Mouse (Mus musculus): Measurements from ENCODE around the gene Phc2. TPM values are rescaled to one million over a fixed set of nuclear protein-coding genes. Genes with fewer than 3 reads are reported as not detected.

Phc2 gene
- polyA plus RNA-seq, 1 experiment = 83.8 TPM

- no peak for TF ChIP-seq POLR2A (IDR thresholded peaks at IDR 0.05; ENCODE audit: low read depth, low read length)
- no peak for TF ChIP-seq CTCF (IDR thresholded peaks at IDR 0.05; ENCODE audit: extremely low read depth, insufficient read length, insufficient replicate concordance, low read depth, low read length)
- 54% methylated on average over 2 of the region's 2 CpGs for WGBS
Measured at GRCm38 (mm10) chr4:128700543-128700942, 46.0 kb downstream of the Phc2 start.

DNA sequence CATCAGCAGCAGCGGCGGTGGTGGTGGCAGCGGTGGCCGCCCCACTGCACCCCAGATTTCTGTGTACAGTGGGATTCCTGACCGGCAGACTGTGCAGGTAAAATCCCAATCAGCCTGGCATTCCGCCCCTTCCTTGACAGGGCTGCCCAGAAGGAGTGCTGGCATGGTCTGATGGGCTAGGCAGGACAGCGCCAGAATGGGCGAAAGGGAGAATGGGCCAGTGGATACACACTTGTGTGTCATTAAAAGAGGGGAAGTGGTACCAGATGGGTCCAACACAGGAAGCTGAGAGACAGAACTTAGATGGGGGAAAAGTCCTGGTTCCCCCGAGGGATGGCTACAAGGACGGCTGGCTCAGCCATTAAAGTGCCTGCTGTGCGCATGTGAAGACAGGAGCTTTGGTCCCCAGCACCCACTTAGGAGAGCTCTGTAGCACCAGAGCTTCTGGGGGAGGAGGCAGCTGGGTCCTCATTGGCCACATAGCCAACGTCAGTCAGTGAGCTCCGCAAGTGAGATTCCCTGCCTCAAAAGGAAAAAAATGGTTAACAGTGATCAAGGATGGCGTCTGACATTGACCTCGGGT lies 50.7 kb downstream of the Phc2 start:
- Histone ChIP-seq H3K36me3 (ENCODE audit: control insufficient read depth, insufficient read depth, low read length) (no peaks in the 10 kb centered on the region), H3K4me3 (ENCODE audit: low read depth, low read length) (no peak overlapping the region), H3K27me3 (ENCODE audit: control insufficient read depth, insufficient read depth, low read length) (no peaks in the 10 kb centered on the region), H3K4me1 (ENCODE audit: control insufficient read depth, insufficient read depth, insufficient read length, low read length) (peaks cover 3% of the 10 kb centered on the region; the same call in 1 of the 2 replicates), H3K27ac (ENCODE audit: insufficient read depth, low read depth, low read length) (no peak overlapping the region)
- no peak for TF ChIP-seq CTCF (IDR thresholded peaks at IDR 0.05; ENCODE audit: extremely low read depth, insufficient read length, insufficient replicate concordance, low read depth, low read length)
- TF ChIP-seq POLR2A (IDR thresholded peaks at IDR 0.05; ENCODE audit: low read depth, low read length) = no peak
- WGBS = 84% methylated on average over 15 of the region's 15 CpGs

More at GRCm38 (mm10) chr4:128700543-128700942, 46.0 kb downstream of the Phc2 start:
- Histone ChIP-seq H3K36me3 (ENCODE audit: control insufficient read depth, insufficient read depth, low read length) (no peaks in the 10 kb centered on the region), H3K27ac (ENCODE audit: insufficient read depth, low read depth, low read length) (no peak overlapping the region), H3K27me3 (ENCODE audit: control insufficient read depth, insufficient read depth, low read length) (no peaks in the 10 kb centered on the region), H3K4me3 (ENCODE audit: low read depth, low read length) (no peak overlapping the region), H3K4me1 (ENCODE audit: control insufficient read depth, insufficient read depth, insufficient read length, low read length) (0 out of 2 replicates have a peak, but pooled peaks cover 2% of the 10 kb centered on the region)

DNA sequence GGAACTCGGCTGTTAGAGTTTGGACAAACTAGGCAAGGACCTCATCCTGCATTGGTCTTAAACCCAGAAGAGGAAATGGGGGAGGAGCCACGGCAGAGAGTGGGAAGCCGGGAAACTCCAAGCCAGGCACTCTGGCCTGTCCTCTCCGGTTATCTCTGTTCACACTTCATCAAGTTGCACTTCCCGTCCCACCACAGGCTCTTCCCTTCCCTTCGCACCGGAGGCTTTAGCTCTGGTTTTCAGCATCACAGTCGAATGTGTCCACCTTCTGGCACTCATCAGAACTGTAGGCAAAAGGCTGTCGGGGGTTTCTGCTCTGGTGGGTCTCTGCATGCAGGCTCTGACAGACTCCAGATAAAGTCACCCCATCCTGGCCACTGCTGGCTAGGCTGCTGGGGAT lies 52.1 kb downstream of the Phc2 start:
- 17% methylated on average over 9 of the region's 9 CpGs for WGBS
- peaks cover 3% of the 10 kb centered on the region; the same call in 1 of the 2 replicates for H3K4me1 ChIP-seq (ENCODE audit: control insufficient read depth, insufficient read depth, insufficient read length, low read length)
- TF ChIP-seq POLR2A (IDR thresholded peaks at IDR 0.05; ENCODE audit: low read depth, low read length) (no peak), CTCF (IDR thresholded peaks at IDR 0.05; ENCODE audit: extremely low read depth, insufficient read length, insufficient replicate concordance, low read depth, low read length) (peak; percentile 41; the same call in 1 of the 2 replicates)
- no peak overlapping the region for H3K27ac ChIP-seq (ENCODE audit: insufficient read depth, low read depth, low read length)
- H3K36me3 ChIP-seq (ENCODE audit: control insufficient read depth, insufficient read depth, low read length) = no peaks in the 10 kb centered on the region
- no peaks in the 10 kb centered on the region for H3K27me3 ChIP-seq (ENCODE audit: control insufficient read depth, insufficient read depth, low read length)
- H3K4me3 ChIP-seq (ENCODE audit: low read depth, low read length) = no peak overlapping the region

- WGBS = 58% methylated on average over 4 of the region's 4 CpGs
- Histone ChIP-seq H3K27me3 (ENCODE audit: control insufficient read depth, insufficient read depth, low read length) (no peaks in the 10 kb centered on the region), H3K27ac (ENCODE audit: insufficient read depth, low read depth, low read length) (no peak overlapping the region), H3K4me3 (ENCODE audit: low read depth, low read length) (no peak overlapping the region), H3K4me1 (ENCODE audit: control insufficient read depth, insufficient read depth, insufficient read length, low read length) (peaks cover 7% of the 10 kb centered on the region), H3K36me3 (ENCODE audit: control insufficient read depth, insufficient read depth, low read length) (no peaks in the 10 kb centered on the region)
- no peak for TF ChIP-seq CTCF (IDR thresholded peaks at IDR 0.05; ENCODE audit: extremely low read depth, insufficient read length, insufficient replicate concordance, low read depth, low read length)
- no peak for TF ChIP-seq POLR2A (IDR thresholded peaks at IDR 0.05; ENCODE audit: low read depth, low read length)
Measured at GRCm38 (mm10) chr4:128707384-128707783, 52.9 kb downstream of the Phc2 start.

DNA sequence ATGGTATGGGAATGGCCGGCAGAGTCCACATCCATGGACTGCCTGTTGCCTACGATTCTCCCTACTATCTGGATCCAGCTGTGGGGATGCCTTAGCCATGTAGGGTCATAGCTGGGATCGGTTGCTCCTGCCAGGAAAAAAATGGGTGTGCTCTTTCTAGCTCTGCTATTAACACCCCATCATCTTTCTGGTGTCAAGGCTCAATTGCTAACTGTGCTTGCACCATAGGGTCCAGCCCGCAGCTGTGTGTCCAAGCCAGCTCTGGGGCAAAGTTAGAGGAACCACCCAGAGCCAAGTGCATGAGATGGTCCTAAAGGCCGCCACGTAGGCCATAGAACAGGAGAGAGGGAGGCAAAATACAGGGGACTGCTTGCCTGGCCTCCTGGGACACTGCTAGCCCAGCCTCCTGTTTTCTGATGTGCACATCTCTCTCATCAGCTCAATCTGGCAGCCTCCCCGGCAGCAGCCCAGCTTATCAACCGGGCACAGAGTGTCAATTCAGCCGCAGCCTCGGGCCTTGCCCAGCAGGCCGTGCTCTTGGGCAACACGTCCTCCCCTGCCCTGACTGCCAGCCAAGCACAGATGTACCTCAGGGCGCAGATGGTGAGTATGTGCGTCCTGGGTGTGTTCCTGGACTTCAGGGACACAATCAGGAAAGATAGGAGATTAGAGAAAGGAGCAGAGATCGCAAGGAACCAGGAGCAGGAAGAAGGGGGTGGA lies 54.7 kb downstream of the Phc2 start:
- Histone ChIP-seq H3K4me3 (ENCODE audit: low read depth, low read length) (no peak overlapping the region), H3K4me1 (ENCODE audit: control insufficient read depth, insufficient read depth, insufficient read length, low read length) (peaks cover 7% of the 10 kb centered on the region), H3K27me3 (ENCODE audit: control insufficient read depth, insufficient read depth, low read length) (no peaks in the 10 kb centered on the region), H3K27ac (ENCODE audit: insufficient read depth, low read depth, low read length) (no peak overlapping the region), H3K36me3 (ENCODE audit: control insufficient read depth, insufficient read depth, low read length) (no peaks in the 10 kb centered on the region)
- TF ChIP-seq POLR2A (IDR thresholded peaks at IDR 0.05; ENCODE audit: low read depth, low read length) (no peak), CTCF (IDR thresholded peaks at IDR 0.05; ENCODE audit: extremely low read depth, insufficient read length, insufficient replicate concordance, low read depth, low read length) (no peak)
- 51% methylated on average over 15 of the region's 15 CpGs for WGBS

GRCm38 (mm10) chr4:128709781-128710166 lies 55.3 kb downstream of the Phc2 start:
- Histone ChIP-seq H3K4me1 (ENCODE audit: control insufficient read depth, insufficient read depth, insufficient read length, low read length) (peaks cover 7% of the 10 kb centered on the region), H3K27me3 (ENCODE audit: control insufficient read depth, insufficient read depth, low read length) (no peaks in the 10 kb centered on the region), H3K36me3 (ENCODE audit: control insufficient read depth, insufficient read depth, low read length) (no peaks in the 10 kb centered on the region), H3K4me3 (ENCODE audit: low read depth, low read length) (no peak overlapping the region), H3K27ac (ENCODE audit: insufficient read depth, low read depth, low read length) (no peak overlapping the region)
- no peak for TF ChIP-seq POLR2A (IDR thresholded peaks at IDR 0.05; ENCODE audit: low read depth, low read length)
- TF ChIP-seq CTCF (IDR thresholded peaks at IDR 0.05; ENCODE audit: extremely low read depth, insufficient read length, insufficient replicate concordance, low read depth, low read length) = no peak
- 83% methylated on average over 12 of the region's 12 CpGs for WGBS

DNA sequence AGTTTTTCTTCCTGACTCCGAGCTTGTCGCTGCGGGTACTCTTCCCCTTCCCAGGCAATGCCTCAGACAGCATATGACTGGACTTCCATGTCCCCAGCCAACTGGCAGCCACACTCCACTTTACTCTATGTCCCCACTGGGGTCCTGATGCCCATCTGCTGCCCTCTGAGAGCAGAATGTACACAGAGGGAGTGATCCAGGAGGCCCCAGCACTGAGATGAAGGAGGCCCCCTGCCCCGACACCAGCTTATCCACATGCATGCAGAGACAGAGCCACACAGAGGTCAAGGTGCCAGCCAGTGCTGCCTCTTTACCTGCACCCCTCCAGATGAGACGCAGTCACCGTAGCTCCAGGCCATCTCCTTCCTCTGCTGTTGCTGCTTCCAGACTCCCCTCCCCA lies 55.8 kb downstream of the Phc2 start:
- Histone ChIP-seq H3K4me1 (ENCODE audit: control insufficient read depth, insufficient read depth, insufficient read length, low read length) (peaks cover 7% of the 10 kb centered on the region), H3K27ac (ENCODE audit: insufficient read depth, low read depth, low read length) (no peak overlapping the region), H3K36me3 (ENCODE audit: control insufficient read depth, insufficient read depth, low read length) (no peaks in the 10 kb centered on the region), H3K27me3 (ENCODE audit: control insufficient read depth, insufficient read depth, low read length) (no peaks in the 10 kb centered on the region), H3K4me3 (ENCODE audit: low read depth, low read length) (no peak overlapping the region)
- 85% methylated on average over 6 of the region's 6 CpGs for WGBS
- TF ChIP-seq CTCF (IDR thresholded peaks at IDR 0.05; ENCODE audit: extremely low read depth, insufficient read length, insufficient replicate concordance, low read depth, low read length) (no peak), POLR2A (IDR thresholded peaks at IDR 0.05; ENCODE audit: low read depth, low read length) (no peak)

Measured in small intestine, adult 2 months (tissue).